Mouse (Mus musculus): Measurements from ENCODE around the gene Defb26.

Defb26 gene

DNA sequence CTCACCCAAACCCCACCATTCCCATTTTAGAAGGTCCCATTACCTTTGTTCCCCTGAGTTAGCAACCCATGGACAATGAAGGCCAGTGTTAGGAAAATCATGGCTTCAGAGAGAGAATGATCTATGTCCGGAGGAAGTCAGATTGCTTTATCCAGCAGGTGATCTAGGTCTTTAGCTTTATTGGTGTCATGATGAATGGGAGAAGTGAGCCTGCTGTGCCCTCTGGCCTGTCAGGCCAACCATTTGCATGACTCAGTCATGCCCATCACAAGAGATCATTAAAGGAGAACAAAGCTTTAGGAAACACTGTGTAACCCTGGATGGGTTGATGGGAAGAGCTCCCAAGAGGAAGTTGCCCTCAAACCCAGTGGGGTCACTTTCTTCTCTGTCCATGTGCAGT lies at the start of gene Defb26:
TSS of gene Defb26 (minus strand) at position 101 of the 400 bp plus-strand sequence.
- no peak for DNase-seq (ENCODE audit: low spot score)

DNA sequence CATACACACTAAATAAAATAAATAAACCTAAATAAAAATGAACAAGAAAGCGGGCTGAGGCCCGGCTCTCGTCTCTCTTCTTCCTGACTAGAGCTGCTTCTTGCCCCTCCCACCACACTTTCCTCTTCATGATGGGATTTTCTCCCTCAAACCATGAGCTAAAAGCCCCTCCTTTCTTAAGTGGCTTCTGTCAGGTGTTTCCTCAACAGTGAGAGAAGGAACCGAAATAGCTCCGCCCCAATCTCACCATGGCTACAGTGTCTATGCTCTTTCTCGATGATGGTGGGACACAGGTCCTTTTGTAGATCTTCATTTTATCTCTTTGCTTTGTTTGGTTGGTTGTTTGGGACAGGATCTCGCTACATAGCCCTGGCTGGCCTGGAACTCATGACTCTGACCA lies 45.2 kb upstream of the Defb26 start:
- DNase-seq (ENCODE audit: low spot score) = no peak

DNA sequence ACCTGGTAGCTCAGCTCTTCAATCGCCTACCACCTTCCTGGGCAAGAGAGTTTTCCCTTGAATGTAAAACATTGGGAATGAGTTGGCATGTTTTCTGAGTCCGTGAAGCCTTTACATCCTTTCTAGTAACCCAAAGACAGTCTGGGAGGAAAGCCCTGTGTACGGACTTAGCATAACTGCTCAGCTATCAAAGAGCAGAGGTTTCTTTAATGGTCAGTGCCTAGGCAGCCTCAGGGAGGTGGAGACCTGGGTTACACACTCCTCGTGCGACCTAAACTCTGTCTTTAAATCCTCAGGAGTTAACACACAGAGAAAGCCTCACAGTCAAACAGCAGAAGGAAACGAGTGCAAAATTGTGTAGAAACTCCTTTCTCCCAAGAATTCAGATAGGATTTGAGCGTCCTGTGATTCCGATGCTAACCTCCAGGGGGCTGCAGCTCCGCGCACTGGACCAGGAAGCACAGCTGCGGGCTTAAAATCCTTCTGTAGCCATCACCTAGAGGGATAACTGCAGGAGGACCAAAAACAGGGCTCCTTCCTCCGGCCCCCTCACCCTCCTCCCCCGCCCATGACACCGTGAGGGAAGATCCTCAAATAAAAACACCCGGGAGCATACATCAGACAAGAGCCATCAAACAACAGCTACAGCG lies 42.4 kb upstream of the Defb26 start:
- no peak for DNase-seq (ENCODE audit: low spot score)

DNA sequence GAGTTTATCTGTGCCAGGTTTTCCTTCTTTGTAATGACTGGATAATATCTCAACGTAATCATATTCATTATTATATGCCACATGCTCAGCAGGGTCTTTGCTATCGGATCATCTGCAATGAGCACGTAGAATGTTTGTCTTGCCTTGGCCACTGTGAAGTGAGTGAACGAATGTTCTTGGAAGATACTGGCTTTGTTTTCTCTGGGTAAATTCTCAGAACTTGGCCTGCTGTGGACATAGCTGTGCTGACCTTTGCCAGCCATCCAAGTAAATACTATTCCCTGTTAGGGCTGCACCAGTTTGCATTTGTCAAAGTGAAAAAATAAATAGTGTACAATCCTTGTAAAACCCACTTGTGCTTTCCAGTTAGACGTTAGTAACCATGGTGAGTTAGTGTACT lies 36.6 kb upstream of the Defb26 start:
- no peak for DNase-seq (ENCODE audit: low spot score)

DNA sequence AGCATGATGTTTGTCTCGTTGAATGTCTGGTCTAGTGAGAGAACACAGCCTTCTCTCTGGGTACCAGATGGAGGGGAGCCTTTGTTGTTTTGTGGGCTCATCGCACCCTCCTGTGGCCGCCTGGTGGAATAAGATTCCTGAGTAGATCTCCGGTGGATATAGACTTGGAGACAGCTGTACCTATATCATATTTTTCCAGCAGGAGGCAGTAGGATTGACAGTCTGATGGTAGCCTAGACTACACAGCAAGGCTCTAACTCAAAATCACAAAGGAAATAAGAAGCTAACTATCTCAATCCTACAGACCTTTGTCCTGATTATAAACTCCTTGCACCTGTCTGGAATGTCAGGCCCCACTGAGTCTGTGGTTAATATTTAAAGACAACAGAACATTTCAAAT lies 33.2 kb upstream of the Defb26 start:
- DNase-seq (ENCODE audit: low spot score) = no peak

DNA sequence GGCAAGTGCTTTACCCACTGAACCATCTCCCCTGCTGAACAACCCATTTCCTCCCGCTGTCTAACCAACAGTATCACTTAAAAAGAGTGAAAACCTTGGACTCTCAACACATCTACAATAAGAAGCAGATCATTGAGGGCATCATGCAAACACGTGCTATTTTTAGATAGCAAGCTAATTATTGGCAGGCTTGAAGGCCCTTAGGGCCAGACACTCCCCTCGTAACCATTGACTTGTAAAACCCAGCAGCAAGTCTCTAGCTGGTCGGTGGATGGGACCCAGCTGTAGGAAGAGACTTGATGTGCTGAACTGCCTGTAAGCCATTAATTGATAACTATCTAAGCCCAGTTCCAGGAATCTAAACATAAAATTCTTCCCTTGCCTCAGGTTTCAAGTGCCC lies 32.0 kb upstream of the Defb26 start:
- DNase-seq (ENCODE audit: low spot score) = no peak

DNA sequence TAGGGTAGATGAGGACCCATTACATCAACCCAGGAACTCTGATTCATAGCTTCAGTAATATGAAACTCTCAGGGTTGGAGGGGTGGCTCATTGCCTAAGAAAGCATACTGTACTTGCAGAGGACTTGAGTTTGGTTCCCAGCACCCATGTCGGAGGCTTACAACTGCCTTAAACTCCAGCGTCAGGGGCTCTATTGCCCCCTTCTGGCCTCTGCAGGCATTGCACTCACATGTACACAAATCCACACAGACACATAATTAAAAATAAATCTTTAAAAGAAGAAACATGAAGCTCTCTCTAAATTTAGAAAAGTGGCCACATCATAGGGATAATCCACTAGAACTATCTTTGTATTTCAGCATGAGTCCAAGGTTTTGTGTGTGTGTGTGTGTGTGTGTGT lies 31.4 kb upstream of the Defb26 start:
- DNase-seq (ENCODE audit: low spot score) = no peak

DNA sequence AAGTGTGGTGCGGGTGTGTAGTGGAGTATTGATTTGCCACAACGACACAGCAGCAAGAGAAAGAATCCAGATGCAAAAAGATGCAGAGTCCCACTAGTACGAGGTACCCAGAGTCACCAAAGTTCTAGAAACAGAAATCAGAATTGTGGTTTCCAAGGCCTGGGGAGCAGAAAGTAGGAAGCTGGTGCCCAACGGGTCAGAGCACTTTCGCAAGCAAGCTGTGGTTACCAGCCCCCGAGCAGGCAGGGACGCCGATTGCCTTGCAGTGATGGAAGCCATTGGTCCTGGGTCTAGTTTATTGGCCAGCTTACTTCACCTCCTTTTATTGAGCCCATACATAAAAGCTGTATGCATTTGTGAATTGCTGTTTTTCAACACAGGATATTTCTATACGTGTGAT lies 30.5 kb upstream of the Defb26 start:
- no peak for DNase-seq (ENCODE audit: low spot score)

DNA sequence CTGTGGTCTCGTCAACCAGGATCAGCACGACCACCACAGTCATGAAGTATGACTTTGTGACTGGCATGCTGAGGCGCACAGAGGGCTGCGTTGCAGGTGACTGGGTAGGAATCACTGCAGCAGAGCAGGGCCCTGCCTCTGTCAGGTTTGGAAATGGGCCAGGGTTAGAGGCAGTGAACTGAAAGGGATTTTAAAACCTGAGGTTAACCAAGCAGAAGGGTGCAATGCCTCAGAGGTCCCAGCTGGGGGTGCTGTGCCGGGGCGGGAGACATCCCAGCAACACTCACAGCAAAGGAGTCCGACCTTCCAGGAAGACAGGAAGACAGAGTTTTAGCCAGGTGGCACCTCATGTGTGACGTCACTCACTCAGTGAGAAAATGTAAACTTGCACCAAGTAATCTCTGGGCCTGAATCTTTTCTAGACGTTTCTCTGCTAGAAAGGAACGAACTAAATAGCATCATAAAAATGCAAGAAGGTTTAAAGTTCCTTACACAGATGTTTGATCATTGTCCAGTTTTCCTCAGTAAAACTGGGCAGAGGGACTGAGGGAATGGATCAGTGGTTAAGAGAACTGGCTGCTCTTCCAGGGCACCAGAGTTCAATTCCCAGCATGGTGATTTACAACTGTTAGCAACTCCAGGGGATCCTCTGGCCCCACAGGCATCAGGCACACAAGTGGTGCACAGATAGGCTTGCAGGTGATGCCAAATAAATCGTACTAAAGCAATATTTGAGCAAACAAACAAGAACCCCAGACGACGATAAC lies 28.6 kb upstream of the Defb26 start, which contains the start of gene Defb29:
TSS of gene Defb29 (minus strand) at position 155 of the 767 bp plus-strand sequence.
- DNase-seq (ENCODE audit: low spot score) = no peak

DNA sequence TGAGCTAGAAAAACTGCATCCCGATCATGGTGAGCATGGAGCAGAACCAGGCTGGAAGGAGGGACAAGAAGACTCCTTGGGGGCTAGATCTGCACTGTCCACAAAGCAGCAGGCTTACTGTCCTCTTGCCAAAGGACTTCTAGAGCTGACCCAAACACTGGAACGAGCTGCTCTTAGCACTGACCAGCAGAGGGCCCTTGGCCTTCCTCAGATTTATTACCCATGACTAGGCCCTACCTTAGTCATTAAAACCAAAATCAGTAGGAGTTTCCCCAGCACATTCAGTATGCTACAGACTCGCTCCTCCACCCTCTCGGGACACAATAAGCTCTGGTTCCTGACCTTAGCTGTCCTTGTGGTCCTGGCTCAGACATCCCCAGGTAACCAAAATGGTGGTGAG lies 6.5 kb upstream of the Defb26 start, which contains the start of gene Defb28:
TSS of gene Defb28 (plus strand) at position 275 of the 400 bp plus-strand sequence.
- DNase-seq (ENCODE audit: low spot score) = no peak

DNA sequence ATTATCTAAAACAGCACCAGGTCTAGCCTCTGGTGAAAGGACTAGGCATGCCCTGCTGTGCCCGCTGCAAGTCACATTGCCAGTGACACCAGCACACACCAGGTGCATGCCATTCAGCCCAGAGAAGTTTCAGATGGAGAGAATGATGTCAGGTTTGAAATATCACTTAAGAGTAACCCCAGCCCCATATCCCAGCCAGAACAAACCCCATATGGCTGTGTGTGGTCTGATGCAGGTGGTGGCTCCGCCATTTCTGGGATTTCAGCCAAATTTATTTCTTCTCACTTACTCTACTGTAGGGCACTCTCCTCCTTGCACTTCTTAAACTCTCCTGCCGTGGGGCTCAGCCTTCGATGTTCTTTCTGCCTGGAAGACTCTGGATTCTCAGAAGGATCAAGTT lies 4.6 kb upstream of the Defb26 start:
- DNase-seq (ENCODE audit: low spot score) = no peak

DNA sequence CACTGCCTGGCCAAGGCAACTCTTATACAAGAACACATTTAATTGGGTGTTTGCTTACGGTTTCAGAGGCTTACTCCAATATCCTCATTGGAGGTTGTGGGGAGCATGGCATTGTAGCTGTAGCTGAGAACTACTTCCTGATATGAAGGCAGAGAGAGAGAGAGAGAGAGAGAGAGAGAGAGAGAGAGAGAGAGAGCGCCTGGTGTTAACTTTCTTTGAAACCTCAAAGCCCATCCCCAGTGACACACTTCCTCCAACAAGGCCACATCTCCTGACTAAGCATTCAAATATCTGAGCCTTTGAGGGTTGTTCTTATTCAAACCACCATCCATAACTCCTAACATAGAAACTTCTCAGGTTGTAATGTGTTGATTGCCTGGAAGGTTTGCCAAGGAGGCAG lies 7.5 kb downstream of the Defb26 start:
- no peak for DNase-seq (ENCODE audit: low spot score)

DNA sequence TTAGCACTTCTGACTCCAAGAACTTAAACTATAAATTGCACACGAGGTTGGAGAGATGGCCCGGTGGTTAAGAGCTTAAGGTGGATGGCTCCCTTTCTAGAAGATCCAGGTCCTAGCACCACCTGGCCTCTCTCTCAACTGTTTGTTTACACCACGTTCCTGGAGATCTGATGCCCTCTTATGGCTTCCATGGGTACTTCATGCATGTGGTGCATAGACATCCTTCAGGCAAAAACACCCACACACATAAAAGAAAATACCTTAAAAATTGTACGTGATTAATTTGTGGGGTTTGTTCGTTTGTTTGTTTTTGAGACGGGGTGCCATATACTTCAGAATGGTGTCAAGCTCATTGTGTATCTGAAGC lies 10.6 kb downstream of the Defb26 start:
- no peak for DNase-seq (ENCODE audit: low spot score)

DNA sequence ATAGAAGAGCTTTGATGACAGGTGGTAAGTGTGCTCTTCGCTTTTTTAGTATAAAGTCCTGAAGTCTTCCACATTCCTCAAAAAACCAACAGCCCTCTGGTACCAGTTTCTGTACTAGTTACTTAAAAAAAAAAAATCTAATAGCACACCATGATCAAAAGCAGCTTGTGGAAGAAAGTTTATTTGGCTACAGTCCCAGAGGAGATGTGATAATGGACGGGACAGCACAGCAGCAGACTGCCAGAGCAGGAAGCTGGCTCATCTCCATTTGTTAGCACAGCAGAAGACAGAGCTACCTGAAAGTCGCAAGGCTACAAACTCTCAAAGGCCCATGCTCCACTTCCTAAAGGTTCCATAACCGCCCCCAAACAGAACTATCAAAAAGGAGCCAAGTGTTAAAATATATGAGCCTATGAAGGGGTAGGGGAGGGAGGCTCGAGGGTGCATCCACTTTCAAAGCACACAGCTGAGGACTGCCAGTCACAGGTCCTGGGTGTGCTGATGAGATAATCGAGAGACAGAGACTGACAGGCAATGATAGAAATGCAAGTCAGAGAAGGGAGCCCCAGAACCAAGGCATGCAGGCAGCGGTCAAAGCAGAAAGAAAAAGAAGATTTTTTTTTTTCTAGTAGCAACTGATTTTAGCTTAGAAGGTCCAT lies 11.2 kb downstream of the Defb26 start:
- DNase-seq (ENCODE audit: low spot score) = no peak

DNA sequence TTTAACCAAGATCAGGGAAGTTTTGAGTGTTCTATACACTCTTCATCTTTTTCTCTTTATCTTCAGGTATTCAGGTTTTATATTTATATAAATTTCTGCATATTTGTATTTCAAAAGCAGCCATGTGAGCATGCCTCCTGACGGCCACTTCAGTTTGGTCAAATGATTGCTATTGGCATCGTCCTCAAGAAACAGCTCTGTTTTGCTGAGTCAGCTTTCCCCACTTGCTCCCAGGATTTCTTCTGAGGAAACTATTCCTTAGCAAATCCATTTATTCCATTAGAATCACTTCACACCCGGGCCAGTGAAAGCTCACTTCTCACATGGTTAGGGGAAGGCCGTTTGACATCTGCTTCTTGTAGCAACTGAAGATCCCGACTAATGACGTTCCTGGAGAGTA lies 13.5 kb downstream of the Defb26 start:
- no peak for DNase-seq (ENCODE audit: low spot score)

DNA sequence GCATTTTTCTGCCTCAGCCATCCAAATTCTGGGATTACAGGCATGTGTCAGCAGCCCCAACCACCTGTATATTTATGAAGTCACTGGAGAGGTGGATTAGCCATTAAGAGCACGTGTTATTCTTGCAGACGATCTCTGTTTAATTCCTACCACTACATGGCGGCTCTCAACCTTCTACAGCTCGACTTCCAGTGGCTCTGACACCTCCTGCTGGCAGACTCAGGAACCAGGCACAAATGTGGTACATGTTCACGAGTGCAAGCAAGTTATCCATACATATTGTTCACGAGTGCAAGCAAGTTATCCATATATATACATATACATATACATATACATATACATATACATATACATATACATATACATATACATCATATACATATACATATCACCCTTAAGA lies 18.3 kb downstream of the Defb26 start:
- no peak for DNase-seq (ENCODE audit: low spot score)

DNA sequence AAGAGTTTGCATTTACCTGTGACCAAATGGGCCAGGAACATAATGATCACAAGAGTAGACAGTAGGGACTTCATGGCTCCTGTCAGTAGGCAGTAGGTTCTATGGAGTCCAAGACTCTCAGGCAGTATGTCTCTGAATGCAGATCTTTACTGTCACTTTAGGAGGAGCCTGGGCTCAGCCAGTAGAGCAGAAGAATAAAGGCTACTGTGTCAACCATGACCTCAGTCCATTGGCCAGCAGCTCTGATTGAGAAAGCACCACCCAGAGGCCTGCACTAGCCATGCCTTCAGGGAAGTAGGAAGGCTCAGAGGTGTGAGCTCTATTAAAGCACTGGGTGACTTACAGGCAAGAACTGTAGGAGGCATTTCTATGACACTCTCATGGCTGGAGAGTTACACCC lies 21.5 kb downstream of the Defb26 start, which contains the start of gene Defb22:
TSS of gene Defb22 (minus strand) at position 101 of the 400 bp plus-strand sequence.
- no peak for DNase-seq (ENCODE audit: low spot score)

DNA sequence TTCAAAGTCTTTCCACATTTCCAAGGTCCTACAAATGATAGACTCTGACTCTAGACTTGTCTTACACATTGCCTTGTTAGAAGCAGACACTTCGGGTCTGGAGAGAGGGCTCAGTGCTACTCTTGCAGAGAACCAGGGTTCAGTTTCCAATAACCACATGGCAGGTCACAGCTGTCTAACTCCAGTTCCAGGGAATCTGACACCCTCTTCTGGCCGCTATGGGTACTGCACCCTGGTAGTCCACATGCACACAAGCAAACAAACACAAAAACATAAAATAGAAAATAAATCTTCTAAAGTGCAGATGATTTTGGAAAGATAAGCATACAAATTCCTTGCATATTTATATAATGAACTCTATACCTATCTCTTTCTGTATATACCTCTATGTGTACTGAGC lies 24.5 kb downstream of the Defb26 start:
- DNase-seq (ENCODE audit: low spot score) = no peak

DNA sequence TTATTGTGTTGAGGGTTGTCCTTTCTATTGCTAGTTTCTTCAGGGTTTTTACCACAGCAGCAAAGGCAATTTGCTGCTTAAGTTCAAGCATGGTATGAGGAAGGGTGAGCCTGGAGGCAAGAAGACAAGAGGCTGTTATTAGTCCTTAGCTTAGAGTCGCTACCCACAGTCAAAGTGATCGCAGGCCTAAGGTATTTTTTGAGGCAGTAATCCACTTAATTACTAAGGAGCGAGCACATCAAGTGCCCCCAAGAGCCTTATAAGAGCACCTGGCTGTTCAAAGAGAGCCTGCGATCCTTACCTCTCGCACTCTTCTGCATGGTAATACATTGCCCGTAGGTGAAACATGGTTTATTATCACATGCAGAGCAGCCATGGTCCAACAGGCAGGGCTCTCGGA lies 29.8 kb downstream of the Defb26 start:
- no peak for DNase-seq (ENCODE audit: low spot score)

DNA sequence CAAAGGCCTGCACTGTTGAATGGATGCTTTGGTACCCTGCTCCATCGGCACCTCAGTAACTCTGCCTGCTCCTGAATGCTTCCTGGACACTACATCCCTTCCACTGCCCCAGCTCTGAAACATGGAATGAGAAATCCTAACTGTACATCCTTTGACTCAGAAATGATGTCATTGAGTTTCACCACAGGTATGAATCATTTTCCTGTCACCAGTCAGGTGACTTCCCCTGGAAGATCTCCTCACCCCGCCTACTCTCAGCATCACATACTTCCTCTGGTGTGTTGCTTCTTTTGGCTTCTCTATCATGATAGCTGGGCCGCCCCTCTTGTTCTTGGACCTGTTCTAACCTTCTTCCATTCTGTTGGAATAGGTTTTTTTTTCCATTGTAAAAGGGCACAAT lies 30.6 kb downstream of the Defb26 start:
- no peak for DNase-seq (ENCODE audit: low spot score)

DNA sequence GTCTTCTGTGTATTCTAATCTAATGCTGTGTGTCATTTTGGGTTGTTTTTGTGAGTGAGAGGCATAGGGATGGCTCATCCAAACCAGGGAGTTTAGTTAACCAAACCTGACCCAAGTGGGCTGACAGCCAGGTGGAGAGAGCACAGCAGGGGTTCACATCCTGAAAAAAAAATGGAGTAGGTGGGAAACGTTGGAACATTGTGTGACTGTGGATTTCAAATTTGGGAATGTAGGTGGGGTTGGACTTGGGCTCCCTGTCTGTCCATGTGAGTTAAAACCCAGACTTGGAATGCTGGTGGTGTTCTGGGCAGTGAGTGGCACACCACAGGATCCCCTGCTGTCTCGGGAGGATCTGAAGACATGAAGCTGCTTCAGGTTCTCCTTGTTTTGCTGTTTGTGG lies 34.7 kb downstream of the Defb26 start, which contains the start of gene Defb20:
TSS of gene Defb20 (plus strand) at position 301 of the 400 bp plus-strand sequence.
- no peak for DNase-seq (ENCODE audit: low spot score)

DNA sequence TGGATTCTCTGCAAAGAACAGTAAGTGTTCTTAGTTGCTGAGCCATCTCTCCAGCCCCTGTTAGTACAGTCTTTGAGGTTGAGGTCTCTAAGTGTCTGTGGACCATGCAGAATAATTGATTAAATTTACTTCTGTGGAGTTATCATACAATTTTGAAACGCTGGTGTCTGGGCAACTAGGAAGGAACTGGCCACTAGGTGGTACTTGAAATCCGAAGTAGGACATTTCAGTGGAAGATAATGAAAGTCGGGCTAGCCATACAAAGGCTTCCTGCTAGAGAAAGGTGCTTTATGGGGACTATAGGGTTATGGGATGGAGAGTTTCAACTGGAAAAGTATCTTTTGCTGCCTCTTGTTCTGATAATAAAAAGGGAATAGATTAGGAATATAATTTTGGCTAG lies 39.1 kb downstream of the Defb26 start:
- no peak for DNase-seq (ENCODE audit: low spot score)

DNA sequence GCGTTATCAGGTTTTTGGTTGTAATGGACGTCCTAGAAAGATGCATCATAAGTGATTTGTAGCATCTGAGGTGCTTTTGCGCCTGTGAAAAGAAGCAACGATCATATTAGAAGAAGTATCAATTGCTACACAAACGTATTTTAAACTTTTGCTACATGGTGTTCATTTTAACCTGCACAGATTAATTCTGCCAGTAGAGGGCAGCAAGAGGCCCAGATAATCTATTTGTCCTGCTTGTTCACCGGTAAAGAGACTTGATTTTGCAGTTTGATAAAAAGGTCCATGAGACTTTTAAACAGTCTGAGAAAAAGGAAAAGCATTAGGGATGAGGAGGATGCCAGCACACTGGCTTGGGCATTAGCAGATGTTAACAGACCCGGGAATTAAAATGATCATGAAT lies 40.5 kb downstream of the Defb26 start:
- peak; percentile 10 for DNase-seq (ENCODE audit: low spot score)
